Mouse (Mus musculus) myocyte (in vitro differentiated cells): ENCODE measurements around the gene Spaca6. TPM values are rescaled to one million over a fixed set of nuclear protein-coding genes. Genes with fewer than 3 reads are reported as not detected.

Experiments
- H3K27me3 ChIP-seq: one replicate; pipeline ENCODE4 v1.6.1; 2011; ENCODE audit not compliant: control insufficient read depth, insufficient read depth, insufficient read length
- H3K36me3 ChIP-seq: one replicate; pipeline ENCODE4 v1.6.1; 2011; ENCODE audit not compliant: control insufficient read depth, insufficient read depth
- H3K4me2 ChIP-seq: one replicate; pipeline ENCODE4 v1.6.1; 2011; ENCODE audit warnings: low read depth, control low read depth
- H3K4me3 ChIP-seq: one replicate; pipeline ENCODE4 v1.5.1; 2011; ENCODE audit warnings: mild to moderate bottlenecking, control low read depth, moderate library complexity
- H3K79me2 ChIP-seq: one replicate; pipeline ENCODE4 v1.6.1; 2011; ENCODE audit not compliant: control insufficient read depth, insufficient read depth
- H3ac ChIP-seq: one replicate; pipeline ENCODE4 v1.6.1; 2011; ENCODE audit not compliant: control insufficient read depth, insufficient read length
- CEBPB ChIP-seq: IDR thresholded peaks from 2 replicates; pipeline ENCODE4 v1.6.1; 2011; ENCODE audit warnings: mild to moderate bottlenecking, moderate library complexity; ENCODE audit not compliant: poor library complexity, insufficient read depth, severe bottlenecking
- E2F4 ChIP-seq: IDR thresholded peaks from one replicate; pipeline ENCODE4 v1.6.1; 2011; ENCODE audit warnings: mild to moderate bottlenecking, control low read depth, moderate library complexity; ENCODE audit not compliant: insufficient read depth
- MAX ChIP-seq: IDR thresholded peaks from one replicate; pipeline ENCODE4 v1.6.1; 2011; ENCODE audit warnings: low read depth, mild to moderate bottlenecking, control low read depth
- MYOD1 ChIP-seq, 3 experiments: IDR thresholded peaks; one replicate each; pipeline ENCODE4 v1.6.1; 2011; ENCODE audit warnings: control low read depth in 2 of 3, low read depth in 2 of 3, mild to moderate bottlenecking in 2 of 3, moderate library complexity in 1 of 3; ENCODE audit not compliant: insufficient read length in 2 of 3, control insufficient read depth in 1 of 3
- MYOG ChIP-seq, 3 experiments: IDR thresholded peaks; one replicate each; pipeline ENCODE4 v1.6.1; 2011; ENCODE audit warnings: control low read depth in 2 of 3, low read depth in 2 of 3, mild to moderate bottlenecking in 2 of 3; ENCODE audit not compliant: insufficient read length in 2 of 3, control insufficient read depth in 1 of 3, insufficient read depth in 1 of 3
- POLR2A ChIP-seq: IDR thresholded peaks from one replicate; pipeline ENCODE4 v1.6.1; 2011; ENCODE audit warnings: low read depth, mild to moderate bottlenecking, control low read depth, moderate library complexity; ENCODE audit not compliant: insufficient read length
- POLR2AphosphoS2 ChIP-seq: IDR thresholded peaks from one replicate; pipeline ENCODE4 v1.6.1; 2011; ENCODE audit warnings: low read depth, control low read depth; ENCODE audit not compliant: insufficient read length
- REST ChIP-seq: IDR thresholded peaks from one replicate; pipeline ENCODE4 v1.6.1; 2011; ENCODE audit warnings: mild to moderate bottlenecking, control low read depth, moderate library complexity; ENCODE audit not compliant: insufficient read depth, insufficient read length
- SRF ChIP-seq: IDR thresholded peaks from one replicate; pipeline ENCODE4 v1.6.1; 2011; ENCODE audit warnings: low read depth; ENCODE audit not compliant: control insufficient read depth, insufficient read length
- TCF12 ChIP-seq: IDR thresholded peaks from one replicate; pipeline ENCODE4 v1.6.1; 2011; ENCODE audit warnings: mild to moderate bottlenecking, control low read depth; ENCODE audit not compliant: poor library complexity, insufficient read depth, severe bottlenecking
- TCF3 ChIP-seq: IDR thresholded peaks from one replicate; pipeline ENCODE4 v1.6.1; 2011; ENCODE audit warnings: low read depth, control low read depth; ENCODE audit not compliant: insufficient read length
- USF1 ChIP-seq: IDR thresholded peaks from one replicate; pipeline ENCODE4 v1.6.1; 2011; ENCODE audit warnings: low read depth, mild to moderate bottlenecking, control low read depth, moderate library complexity
- polyA plus RNA-seq: library from polyadenylated mRNA; unstranded; fragments of >200 nt; fragmentation: generic; extraction: Trizol; gene quantifications from one replicate; pipeline ENCODE4 v1.2.1, GENCODE M21; 2012; ENCODE audit warnings: missing spikeins

Spaca6 gene
- polyA plus RNA-seq, 1 experiment: 5.2 TPM

DNA sequence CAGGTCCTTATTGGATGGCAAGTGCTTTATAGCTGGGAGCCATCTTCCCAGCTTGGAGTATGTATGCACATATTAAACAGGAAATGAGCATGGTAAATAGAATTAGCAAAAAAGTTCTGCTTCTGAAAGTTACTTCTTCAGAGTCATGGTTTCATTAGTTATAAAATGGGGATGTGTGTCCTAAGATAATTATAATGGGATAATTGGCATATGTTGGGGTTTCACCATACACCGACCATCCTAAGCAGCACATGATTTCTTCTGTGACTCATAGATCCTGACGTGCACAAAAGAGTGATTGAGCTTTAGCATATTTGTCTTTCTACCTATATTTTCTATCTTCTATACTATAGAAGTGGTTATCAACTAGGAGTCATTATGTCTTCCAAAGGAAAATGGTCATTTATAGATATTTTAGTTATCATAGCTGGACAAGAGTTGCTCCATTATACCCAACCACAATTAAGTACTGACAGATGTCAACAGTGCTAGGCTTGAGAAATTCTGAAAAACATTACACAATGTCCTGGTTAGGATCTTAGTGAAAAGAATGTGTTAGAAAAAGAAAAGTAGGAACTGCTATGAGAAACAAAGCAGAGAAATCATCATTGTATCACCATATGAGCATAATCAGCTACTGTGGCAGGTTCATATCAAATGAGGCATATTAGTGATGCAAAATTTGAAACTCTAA lies 62.9 kb downstream of the Spaca6 start:
- Histone ChIP-seq H3K4me2 (no peak overlapping the region), H3K79me2 (no peaks in the 10 kb centered on the region), H3ac (no peak overlapping the region), H3K4me3 (no peak overlapping the region), H3K36me3 (no peaks in the 10 kb centered on the region), H3K27me3 (no peaks in the 10 kb centered on the region)
- TF ChIP-seq REST (no peak), E2F4 (no peak), POLR2A (no peak), TCF12 (no peak), POLR2AphosphoS2 (no peak), MYOG (IDR thresholded peaks at IDR 0.05; ENCODE audit: control insufficient read depth in 1 of 3, insufficient read depth in 1 of 3, insufficient read length in 2 of 3, low read depth in 2 of 3) (no peak), MYOD1 (IDR thresholded peaks at IDR 0.05; ENCODE audit: control insufficient read depth in 1 of 3, insufficient read length in 2 of 3, low read depth in 2 of 3) (no peak), MAX (no peak), TCF3 (no peak), USF1 (no peak), SRF (no peak), CEBPB (no peak)

Other genes with a start within 250 kb of the Spaca6 start
- gene Lnpep, start 202.1 kb upstream of the Spaca6 start, polyA plus RNA-seq: 4.4 TPM
- gene Vmn2r90, start 123.4 kb upstream of the Spaca6 start, polyA plus RNA-seq: not detected
- 4.0 TPM for gene Has1, start 28.0 kb downstream of the Spaca6 start, polyA plus RNA-seq
- not detected for gene Fpr1, start 56.8 kb downstream of the Spaca6 start, polyA plus RNA-seq
- not detected for gene Fpr2, start 60.7 kb downstream of the Spaca6 start, polyA plus RNA-seq
- gene Fpr3, start 60.7 kb downstream of the Spaca6 start, polyA plus RNA-seq: not detected
- not detected for gene Fpr-rs4, start 194.6 kb downstream of the Spaca6 start, polyA plus RNA-seq
- gene Vmn2r124, start 222.3 kb downstream of the Spaca6 start, polyA plus RNA-seq: not detected